Comparison of ENCODE assay signal across 16 mouse cellular contexts in genomic region chr2:127736631-127737209, GRCm38 (mm10). TPM values are rescaled to one million over a fixed set of nuclear protein-coding genes. Genes with fewer than 3 reads are reported as not detected.
DNase-seq lines count a peak whose midpoint lies in the region; ATAC-seq and TF ChIP-seq lines count a peak whose summit lies in the region.
"Had no signal": no experiment of that assay in that cellular context is flagged by ENCODE, and none has a peak within 500 bp of the region (broad histone marks: within the 10 kb centered on the region; RNA-seq: fewer than 3 reads in every experiment).

No protein-coding gene starts in this region.

- DNase-seq in kidney, postnatal 14 days: peak; percentile 43
- no peak for DNase-seq in kidney, postnatal 4 days
- no peak for DNase-seq in heart, embryonic 10.5 days (ENCODE audit: low spot score)
- DNase-seq in heart, postnatal 4 days: peak; percentile 18
- DNase-seq in stomach, postnatal 0 days (ENCODE audit: low spot score): no peak
- no peak for DNase-seq in embryo, embryonic 9.5 days (ENCODE audit: extremely low spot score)
- DNase-seq: cerebellum, adult 18-20 months; forebrain, postnatal 0 days; gastrocnemius, postnatal 25 days; liver, embryonic 13.5 days; lung, postnatal 10 days; thymus, postnatal 14 days had no signal

- TF ChIP-seq EP300 in stomach, postnatal 0 days (optimal IDR thresholded peaks at IDR 0.05): no peak

- H3K4me3 ChIP-seq in heart, embryonic 10.5 days: no peak overlapping the region
- H3K4me3 ChIP-seq in stomach, postnatal 0 days (ENCODE audit: low read depth, low read length): no peak overlapping the region
- H3K4me3 ChIP-seq in forebrain, embryonic 15.5 days: no peak overlapping the region
- H3K4me3 ChIP-seq: erythroblast, embryonic 14.5 days; liver, embryonic 13.5 days; midbrain, embryonic 10.5 days had no signal

- WGBS in heart, embryonic 10.5 days: 54% methylated on average over 6 of the region's 6 CpGs
- WGBS in stomach, postnatal 0 days: 68% methylated on average over 6 of the region's 6 CpGs
- WGBS in forebrain, embryonic 15.5 days: 84% methylated on average over 6 of the region's 6 CpGs

- no peaks in the 10 kb centered on the region for H3K9me3 ChIP-seq in heart, embryonic 10.5 days
- H3K9me3 ChIP-seq in stomach, postnatal 0 days (ENCODE audit: control insufficient read depth, low read length): no peaks in the 10 kb centered on the region
- no peaks in the 10 kb centered on the region for H3K9me3 ChIP-seq in forebrain, embryonic 15.5 days
- H3K9me3 ChIP-seq: liver, embryonic 13.5 days; midbrain, embryonic 10.5 days had no signal

- no peak overlapping the region for H3K9ac ChIP-seq in stomach, postnatal 0 days (ENCODE audit: low read length)
- H3K9ac ChIP-seq in forebrain, embryonic 15.5 days (replicated peaks): no peak overlapping the region
- H3K9ac ChIP-seq: forebrain, postnatal 0 days; liver, embryonic 13.5 days had no signal

- no peak overlapping the region for H3K4me2 ChIP-seq in stomach, postnatal 0 days (replicated peaks; ENCODE audit: low read depth)
- no peak overlapping the region for H3K4me2 ChIP-seq in forebrain, embryonic 15.5 days (replicated peaks)
- H3K4me2 ChIP-seq: liver, embryonic 13.5 days had no signal

- H3K36me3 ChIP-seq in heart, embryonic 10.5 days: no peaks in the 10 kb centered on the region
- H3K36me3 ChIP-seq in stomach, postnatal 0 days (ENCODE audit: control insufficient read depth, insufficient read depth, low read length): no peaks in the 10 kb centered on the region
- no peaks in the 10 kb centered on the region for H3K36me3 ChIP-seq in forebrain, embryonic 15.5 days
- H3K36me3 ChIP-seq: liver, embryonic 13.5 days had no signal

- no peaks in the 10 kb centered on the region for H3K27me3 ChIP-seq in heart, embryonic 10.5 days (ENCODE audit: insufficient read depth, poor library complexity, severe bottlenecking)
- H3K27me3 ChIP-seq in stomach, postnatal 0 days (ENCODE audit: control insufficient read depth, insufficient read depth, low read length): no peaks in the 10 kb centered on the region
- H3K27me3 ChIP-seq in forebrain, embryonic 15.5 days: no peaks in the 10 kb centered on the region
- H3K27me3 ChIP-seq: liver, embryonic 13.5 days had no signal

- 0 out of 2 replicates have a peak overlapping the region, but pooled peaks have one; percentile 11 for H3K27ac ChIP-seq in heart, embryonic 10.5 days
- H3K27ac ChIP-seq in stomach, postnatal 0 days (replicated peaks): peak overlapping the region; percentile 35; the same call in 1 of the 2 replicates
- H3K27ac ChIP-seq in forebrain, embryonic 15.5 days (replicated peaks): no peak overlapping the region
- H3K27ac ChIP-seq: liver, embryonic 13.5 days; midbrain, embryonic 10.5 days had no signal

- no peak for TF ChIP-seq CTCF in stomach, postnatal 0 days (IDR thresholded peaks at IDR 0.05; ENCODE audit: low read depth)

- peak; percentile 12; the same call in 1 of the 2 replicates for ATAC-seq in stomach, postnatal 0 days (ENCODE audit: low FRiP score, low TSS enrichment)
- no peak for ATAC-seq in forebrain, embryonic 15.5 days (replicated peaks)
- ATAC-seq: forebrain, postnatal 0 days; hindbrain, embryonic 16.5 days had no signal

- no peaks in the 10 kb centered on the region for H3K4me1 ChIP-seq in heart, embryonic 10.5 days
- H3K4me1 ChIP-seq in stomach, postnatal 0 days (replicated peaks; ENCODE audit: control insufficient read depth, insufficient read depth): no peaks in the 10 kb centered on the region
- no peaks in the 10 kb centered on the region for H3K4me1 ChIP-seq in forebrain, embryonic 15.5 days
- H3K4me1 ChIP-seq: liver, embryonic 13.5 days; midbrain, embryonic 10.5 days had no signal

RNA-seq across cellular contexts. Expression of gene Mall, which starts 7.0 kb away (rescaled TPM):
- 2.0 and 2.8 TPM in 2 replicates for polyA plus RNA-seq in heart, embryonic 10.5 days (2016; fragmentation: Nextera tagmentation; extraction: Ambion mirVana)
- total RNA-seq in heart, postnatal 4 days (2021): 10 to 100 TPM; 15.5 to 17.0 TPM
- polyA plus RNA-seq in stomach, postnatal 0 days (2015; fragmentation: Nextera tagmentation; extraction: Ambion mirVana): 49.8 and 57.5 TPM in 2 replicates
- polyA plus RNA-seq in forebrain, embryonic 15.5 days (2015; fragmentation: Nextera tagmentation; extraction: Ambion mirVana): 0.68 and 0.70 TPM in 2 replicates
- polyA plus RNA-seq: erythroblast, embryonic 14.5 days had no signal

RNA-seq across cellular contexts. Expression of gene Nphp1, which starts 52.0 kb away (rescaled TPM):
- polyA plus RNA-seq in heart, embryonic 10.5 days (2016; fragmentation: Nextera tagmentation; extraction: Ambion mirVana): 16.9 and 20.5 TPM in 2 replicates
- 10 to 100 TPM; 13.9 to 14.2 TPM for total RNA-seq in heart, postnatal 4 days (2021)
- 56.9 and 70.0 TPM in 2 replicates for polyA plus RNA-seq in stomach, postnatal 0 days (2015; fragmentation: Nextera tagmentation; extraction: Ambion mirVana)
- polyA plus RNA-seq in forebrain, embryonic 15.5 days (2015; fragmentation: Nextera tagmentation; extraction: Ambion mirVana): 19.3 and 19.6 TPM in 2 replicates

RNA-seq across cellular contexts. Expression of gene Mtln, which starts 55.6 kb away (rescaled TPM):
- polyA plus RNA-seq in heart, embryonic 10.5 days (2016; fragmentation: Nextera tagmentation; extraction: Ambion mirVana): 33.8 and 35.4 TPM in 2 replicates
- total RNA-seq in heart, postnatal 4 days (2021): 10 to 100 TPM; 30.3 to 30.5 TPM
- 60.2 and 66.5 TPM in 2 replicates for polyA plus RNA-seq in stomach, postnatal 0 days (2015; fragmentation: Nextera tagmentation; extraction: Ambion mirVana)
- polyA plus RNA-seq in forebrain, embryonic 15.5 days (2015; fragmentation: Nextera tagmentation; extraction: Ambion mirVana): 31.8 and 36.1 TPM in 2 replicates

Comparison
In these comparisons a context has a peak if more than half of its experiments do, and no peak if none do; other contexts are left out.
1. DNase-seq: peak in kidney, postnatal 14 days (single experiment) and heart, postnatal 4 days (single experiment); none in kidney, postnatal 4 days (0 of 2), heart, embryonic 10.5 days (single experiment), stomach, postnatal 0 days (single experiment) and embryo, embryonic 9.5 days (single experiment).
2. RNA of gene Mall, which starts 7.0 kb away (polyA plus RNA-seq): 49.8 to 57.5 TPM in stomach, postnatal 0 days; 2.0 to 2.8 TPM in heart, embryonic 10.5 days and 0.68 to 0.70 TPM in forebrain, embryonic 15.5 days; every median in the first group is over 10 times any median in the second.